Mouse (Mus musculus): ENCODE measurements around the gene Nars2.

The Nars2 gene

GRCm38 (mm10) chr7:97072061-97072460, 120.8 kb downstream of the Nars2 start:
- DNase-seq (ENCODE audit: low read depth, low spot score): no peak

- DNase-seq (ENCODE audit: low read depth, low spot score): no peak
Observed at GRCm38 (mm10) chr7:97074974-97075373, 123.7 kb downstream of the Nars2 start.

GRCm38 (mm10) chr7:97076977-97077376, 125.7 kb downstream of the Nars2 start:
- no peak for DNase-seq (ENCODE audit: low read depth, low spot score)

DNA sequence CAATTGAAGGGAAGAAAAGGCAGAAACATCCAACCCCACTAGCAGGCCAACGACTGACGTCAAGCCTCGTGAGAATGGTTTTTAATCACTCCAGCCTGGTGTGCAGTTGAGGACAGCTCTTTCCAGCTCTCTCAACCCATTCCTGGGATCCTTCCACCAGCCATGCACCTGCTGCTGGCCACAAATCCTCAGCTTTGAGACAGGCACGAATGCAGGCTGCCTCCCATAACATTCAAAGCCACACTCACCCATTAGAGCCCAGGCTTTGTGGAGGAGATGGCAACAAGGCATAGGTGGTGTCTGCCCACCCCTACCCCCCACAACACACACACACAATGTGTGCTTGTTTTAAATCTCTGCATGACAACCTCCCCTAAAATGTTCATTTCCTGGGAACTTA, 127.4 kb downstream of the Nars2 start:
- no peak for DNase-seq (ENCODE audit: low read depth, low spot score)

- no peak for DNase-seq (ENCODE audit: low read depth, low spot score)
Observed at GRCm38 (mm10) chr7:97079145-97079544, 127.8 kb downstream of the Nars2 start.

- DNase-seq (ENCODE audit: low read depth, low spot score): no peak
Observed at GRCm38 (mm10) chr7:97079651-97080365, 128.5 kb downstream of the Nars2 start.

DNA sequence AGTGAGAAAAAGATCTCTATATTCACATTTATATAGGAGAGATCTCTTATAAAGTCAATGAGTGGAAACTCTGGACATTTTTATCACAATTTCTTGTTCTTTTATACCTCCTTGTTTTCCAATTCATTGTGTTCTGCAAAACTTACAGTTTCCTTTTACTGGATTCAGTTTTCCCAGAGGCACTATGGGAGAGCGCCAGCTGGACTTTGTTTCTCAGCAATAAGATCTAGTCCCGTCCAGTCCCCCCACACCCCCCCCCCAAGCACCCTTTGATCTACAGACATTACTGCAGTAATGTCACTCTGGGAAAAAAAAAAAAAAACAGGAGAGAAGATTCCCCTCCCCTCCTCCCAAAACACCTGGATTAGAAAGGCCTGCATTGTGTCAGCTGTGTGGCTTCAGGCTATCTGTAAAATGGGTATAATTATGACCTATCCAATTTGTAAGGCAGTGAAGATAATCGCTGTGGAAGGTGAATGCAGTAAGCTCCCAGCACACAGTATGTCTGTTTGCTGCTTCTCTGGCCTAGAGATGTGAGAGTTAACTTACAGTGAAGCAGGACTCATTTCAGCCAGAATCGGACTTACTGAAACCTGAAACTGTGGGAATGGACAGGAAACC, 129.4 kb downstream of the Nars2 start:
- no peak for DNase-seq (ENCODE audit: low read depth, low spot score)

DNA sequence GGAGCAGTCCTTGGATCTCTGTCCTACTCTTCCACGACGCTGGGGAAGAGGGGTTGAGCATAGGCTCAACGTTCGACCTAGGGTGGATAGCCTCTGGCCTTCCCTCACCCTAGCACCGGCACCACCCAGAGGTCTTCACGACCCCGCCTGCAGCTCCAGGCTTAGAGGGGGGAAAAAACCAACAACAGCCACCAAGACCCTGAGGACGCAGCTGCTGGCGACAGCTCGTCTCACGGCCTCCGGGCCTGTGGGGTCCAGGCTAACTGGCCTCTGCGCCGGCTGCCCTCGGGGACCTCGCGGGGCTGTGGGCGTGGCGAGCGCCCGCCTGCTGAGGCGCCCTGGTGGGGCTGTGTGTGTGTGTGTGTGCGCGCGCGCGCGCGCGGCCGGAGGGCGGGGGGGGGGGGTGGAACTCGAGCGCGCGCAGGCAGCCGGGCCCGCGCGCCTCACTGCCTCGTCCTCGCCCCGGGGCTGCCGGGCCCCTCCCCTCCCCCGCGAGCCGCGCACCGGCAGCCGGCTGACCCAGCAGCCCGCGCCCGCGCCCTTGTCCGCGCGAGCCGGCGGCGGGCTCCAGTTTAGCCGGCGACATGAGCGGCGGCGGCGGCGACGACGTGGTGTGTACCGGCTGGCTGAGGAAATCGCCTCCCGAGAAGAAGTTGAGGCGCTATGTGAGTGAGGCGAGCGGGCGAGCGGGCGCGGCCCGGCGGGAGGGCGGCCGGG, 130.1 kb downstream of the Nars2 start, which contains the start of gene Gab2:
Gene Gab2, plus strand, starts transcription at position 345 of the 717 bp plus-strand sequence.
- DNase-seq (ENCODE audit: low read depth, low spot score): peak; percentile 46

- no peak for DNase-seq (ENCODE audit: low read depth, low spot score)
Observed at GRCm38 (mm10) chr7:97081959-97082218, 130.6 kb downstream of the Nars2 start.

DNA sequence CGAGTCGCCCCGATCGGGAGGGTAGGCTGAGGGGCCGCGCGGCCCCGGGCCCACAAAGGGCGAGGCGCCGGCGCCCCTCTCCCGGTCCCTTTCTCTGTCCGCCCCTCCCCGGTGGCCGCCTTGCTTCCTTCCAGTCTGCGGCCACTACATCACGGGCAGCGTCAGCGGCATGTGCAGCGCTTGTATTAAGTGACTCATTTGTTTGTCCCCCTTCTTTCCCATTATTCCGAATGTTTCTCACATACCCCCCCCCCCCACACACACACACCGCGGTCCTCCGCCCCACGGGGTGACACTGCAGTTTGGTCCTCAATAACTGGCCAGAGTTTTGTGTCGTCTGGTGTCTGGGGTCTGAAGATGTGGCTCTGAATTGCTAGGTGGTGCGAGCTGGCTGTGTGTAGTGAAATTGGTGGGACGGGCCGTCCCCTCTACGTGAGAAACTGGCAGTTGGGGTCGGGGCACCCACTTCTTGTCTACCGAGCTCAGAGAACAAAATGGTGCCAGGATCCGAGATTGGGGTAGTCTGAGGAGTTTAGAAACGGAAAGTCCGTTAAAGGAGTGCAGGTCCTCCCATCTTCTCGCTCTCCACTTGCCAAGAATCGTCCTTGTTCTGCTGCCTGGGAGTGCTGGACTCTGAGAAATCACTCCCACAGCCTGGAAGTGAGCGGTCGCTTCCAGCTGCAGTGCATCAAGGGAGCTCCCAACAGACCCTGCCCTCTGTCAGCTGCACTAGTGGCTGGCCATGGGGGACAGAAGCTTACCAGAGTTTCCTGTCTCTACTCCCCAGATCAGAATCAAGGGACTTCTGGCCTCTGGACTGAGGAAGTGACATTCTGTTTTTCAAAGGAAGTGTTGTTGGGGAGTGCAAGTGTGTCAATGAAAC, 131.2 kb downstream of the Nars2 start:
- no peak for DNase-seq (ENCODE audit: low read depth, low spot score)

- DNase-seq (ENCODE audit: low read depth, low spot score): no peak
Observed at GRCm38 (mm10) chr7:97083579-97083978, 132.3 kb downstream of the Nars2 start.

DNA sequence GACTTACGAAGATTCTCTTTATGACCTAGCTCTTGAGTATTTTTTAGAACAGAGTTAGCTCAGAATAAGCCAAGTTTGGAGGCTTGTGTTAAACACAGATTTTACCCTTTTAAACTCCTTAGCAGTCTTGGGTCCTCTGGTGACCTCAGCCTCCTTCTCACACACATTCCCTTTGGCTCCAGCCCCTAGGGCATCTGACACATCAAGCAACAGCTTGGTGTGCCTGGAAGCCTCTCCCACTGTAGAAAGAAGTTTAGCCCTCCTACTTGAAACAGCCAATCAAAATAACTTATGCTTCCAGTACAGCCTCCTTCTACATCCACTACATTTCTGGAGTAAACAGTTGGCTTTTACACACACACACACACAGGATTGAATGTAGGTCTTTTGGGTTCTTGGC, 132.9 kb downstream of the Nars2 start:
- no peak for DNase-seq (ENCODE audit: low read depth, low spot score)

DNA sequence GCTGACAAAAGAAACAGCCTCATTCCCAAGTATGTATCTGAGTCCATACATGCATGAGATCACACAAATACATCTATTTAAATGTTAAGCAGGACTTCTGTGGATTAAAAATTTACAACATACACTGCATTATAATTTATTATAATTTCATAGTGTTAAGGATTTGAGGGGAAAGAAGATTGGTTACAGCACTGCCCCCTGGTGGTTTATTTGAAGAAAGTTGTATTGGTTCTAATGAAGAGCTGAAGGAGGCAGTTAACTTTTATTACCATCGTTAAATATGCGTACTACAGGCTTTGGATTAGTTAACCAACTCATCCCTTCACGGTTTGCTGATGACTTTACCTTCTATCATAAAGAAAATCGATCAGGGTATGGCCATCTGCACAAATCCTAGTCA, 134.0 kb downstream of the Nars2 start:
- peak; percentile 44 for DNase-seq (ENCODE audit: low read depth, low spot score)

GRCm38 (mm10) chr7:97094241-97094640, 142.9 kb downstream of the Nars2 start:
- DNase-seq (ENCODE audit: low read depth, low spot score): no peak

DNA sequence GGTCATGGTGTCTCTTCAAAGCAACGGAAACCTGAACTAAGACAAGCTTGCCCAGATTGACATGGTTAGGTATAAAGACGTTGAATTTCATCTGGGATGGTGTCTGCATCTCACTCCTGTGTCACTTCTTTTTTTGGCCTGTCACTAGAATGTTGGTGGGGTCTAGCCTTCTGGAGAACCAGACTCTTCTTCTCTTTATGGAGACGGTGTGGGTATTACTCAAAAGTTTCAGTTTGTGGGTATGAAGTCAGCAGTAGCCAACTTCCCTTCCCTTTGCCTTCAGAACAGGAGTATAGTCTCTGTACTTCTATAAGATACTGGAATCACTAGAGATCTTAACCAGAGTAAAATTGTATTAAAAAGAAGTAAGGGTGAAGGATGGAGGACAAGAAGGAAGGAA, 156.8 kb downstream of the Nars2 start:
- DNase-seq (ENCODE audit: low read depth, low spot score): no peak

Data from c-Kit-negative CD71-positive TER-119-positive erythroid progenitor cells, embryonic 14.5 days (primary cell).